Mouse (Mus musculus) skeletal muscle tissue, adult 2 months (tissue): ENCODE results near the gene Hoxc6.

Source experiments
- DNase-seq: peaks from one replicate; pipeline ENCODE4 v3.0.0-alpha.2; 2012; ENCODE audit warnings: low read depth, low spot score

Hoxc6 gene

DNA sequence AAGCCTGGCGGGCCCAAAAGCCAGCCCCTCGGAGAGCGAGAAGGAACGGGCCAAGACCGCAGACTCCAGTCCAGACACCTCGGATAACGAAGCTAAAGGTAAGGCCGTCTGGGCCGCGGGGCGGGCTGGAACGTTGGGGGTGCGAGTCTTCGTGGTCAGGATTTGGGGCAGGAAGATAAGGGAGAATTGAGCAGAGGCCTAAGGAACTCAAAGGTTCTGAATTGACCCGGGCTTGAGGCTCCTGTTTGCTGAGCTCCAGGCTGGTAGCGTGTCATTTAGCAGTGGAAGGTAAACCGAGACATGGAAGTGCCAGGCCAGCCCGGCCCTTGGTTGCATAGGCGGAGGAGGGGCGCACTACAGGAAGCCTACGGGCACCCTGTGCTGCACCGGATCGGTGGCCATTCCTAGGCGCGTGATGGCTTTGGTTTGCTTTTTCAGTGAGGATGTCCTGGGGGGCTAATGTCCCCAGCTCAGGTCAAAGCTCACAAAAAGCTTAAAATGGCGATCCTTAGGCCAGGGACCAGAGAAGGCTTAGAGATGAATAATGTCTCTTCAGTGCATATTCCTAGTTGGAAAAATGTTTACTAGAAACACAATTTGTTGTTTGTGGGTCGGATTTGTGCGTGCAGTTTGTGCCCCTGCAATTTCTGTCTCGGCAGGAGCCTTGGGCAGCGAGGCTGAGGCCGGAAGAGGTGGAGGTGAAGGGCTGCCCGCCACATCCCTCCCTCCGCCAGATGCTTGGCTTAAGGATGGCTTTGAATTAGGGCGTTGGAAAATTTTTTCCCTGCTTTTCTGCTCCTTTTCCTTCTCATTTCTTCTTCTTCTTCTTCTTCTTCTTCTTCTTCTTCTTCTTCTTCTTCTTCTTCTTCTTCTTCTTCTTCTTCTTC, 30.3 kb upstream of the Hoxc6 start:
- DNase-seq: no peak

DNA sequence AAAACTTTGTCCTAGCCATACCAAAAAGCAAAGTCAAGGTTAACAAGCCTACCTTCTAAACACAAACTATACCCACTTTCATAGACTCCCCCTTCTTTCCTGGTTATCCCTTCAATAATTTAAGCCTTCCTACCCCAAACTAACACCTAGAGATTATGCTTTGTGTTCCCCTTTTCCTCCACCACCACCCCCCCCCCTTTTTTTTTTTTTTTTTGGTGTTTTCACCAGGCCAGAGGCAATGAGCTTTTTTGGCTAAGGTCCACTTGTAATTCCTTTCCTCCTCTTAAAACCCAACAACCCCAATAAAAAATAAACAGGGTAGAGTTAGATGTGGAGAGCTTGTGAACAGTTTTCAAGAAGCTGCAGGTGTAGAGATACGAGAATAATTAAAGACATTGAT, 28.8 kb upstream of the Hoxc6 start:
- DNase-seq: no peak

- no peak for DNase-seq
Observed at GRCm38 (mm10) chr15:102970740-102971139, 27.3 kb upstream of the Hoxc6 start.

- DNase-seq: no peak
Observed at GRCm38 (mm10) chr15:102972254-102972653, 25.8 kb upstream of the Hoxc6 start.

DNA sequence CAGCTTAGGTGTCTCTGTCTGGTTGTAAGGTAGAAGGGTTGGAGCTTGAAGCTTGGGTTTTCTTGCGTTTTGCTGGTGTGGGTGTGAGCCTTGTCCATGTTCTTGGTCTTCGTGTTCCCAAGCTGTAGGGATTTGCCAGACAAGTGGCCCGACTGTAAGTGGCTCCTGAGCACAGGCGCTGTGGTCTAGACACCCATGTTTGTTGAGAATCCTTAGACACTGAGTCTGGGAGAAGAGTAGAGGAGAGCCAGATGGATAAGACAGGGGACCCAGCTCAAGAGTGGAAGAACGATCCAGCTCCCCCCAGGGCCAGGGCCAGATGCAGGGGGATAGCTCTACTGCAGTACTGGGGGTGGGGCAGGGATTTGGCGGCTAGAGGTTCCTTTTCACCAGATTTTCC, 25.3 kb upstream of the Hoxc6 start:
- DNase-seq: no peak

DNA sequence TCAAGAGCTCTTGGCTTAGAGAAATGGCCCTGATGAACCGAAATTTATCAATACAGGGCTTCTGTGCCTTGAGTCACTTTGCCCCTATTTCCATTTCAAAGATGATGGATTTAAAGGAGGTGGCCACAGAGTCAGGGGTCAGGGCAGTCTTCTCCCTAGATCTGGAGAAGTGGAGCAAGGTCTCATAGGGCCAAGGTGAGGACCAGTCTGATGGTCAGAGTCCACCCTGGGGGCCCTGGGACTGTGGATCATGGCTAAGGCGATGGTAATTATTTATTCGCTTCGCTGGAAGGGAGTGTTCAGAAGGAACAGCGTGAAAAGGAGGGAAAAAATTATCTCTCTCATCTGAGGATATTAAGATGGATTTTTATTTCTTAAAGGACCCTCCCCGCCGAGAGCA, 23.0 kb upstream of the Hoxc6 start:
- no peak for DNase-seq

GRCm38 (mm10) chr15:102975688-102976111, 22.4 kb upstream of the Hoxc6 start:
- DNase-seq: no peak

DNA sequence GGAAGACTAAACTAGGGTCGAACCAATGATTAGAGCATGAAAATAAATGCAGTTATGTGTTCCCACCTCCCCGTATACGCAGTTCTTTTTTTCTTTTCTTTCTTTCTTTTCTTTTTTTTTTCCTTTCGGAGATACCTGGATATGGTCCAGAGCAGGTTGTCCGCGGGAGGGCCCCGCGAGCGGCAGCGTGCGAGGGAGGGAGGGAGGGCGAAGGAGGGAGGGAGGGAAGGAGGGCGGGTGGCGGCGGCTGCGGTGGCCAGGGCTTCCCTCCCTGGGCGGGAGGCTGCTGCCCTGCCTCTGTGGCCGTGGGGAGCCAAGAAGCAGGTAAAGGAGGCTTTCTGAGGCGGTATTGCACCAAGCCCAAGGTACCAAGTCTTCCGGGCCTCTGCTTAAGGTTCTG, 21.9 kb upstream of the Hoxc6 start, which contains the start of gene Hoxc9:
Hoxc9 (plus strand) TSS at position 269 of the 400 bp plus-strand sequence.
- no peak for DNase-seq

- DNase-seq: no peak
Observed at GRCm38 (mm10) chr15:102976631-102977422, 21.2 kb upstream of the Hoxc6 start.

- no peak for DNase-seq
Observed at GRCm38 (mm10) chr15:102977423-102977974, 20.6 kb upstream of the Hoxc6 start.

GRCm38 (mm10) chr15:102978615-102979515, 19.2 kb upstream of the Hoxc6 start:
- no peak for DNase-seq

DNA sequence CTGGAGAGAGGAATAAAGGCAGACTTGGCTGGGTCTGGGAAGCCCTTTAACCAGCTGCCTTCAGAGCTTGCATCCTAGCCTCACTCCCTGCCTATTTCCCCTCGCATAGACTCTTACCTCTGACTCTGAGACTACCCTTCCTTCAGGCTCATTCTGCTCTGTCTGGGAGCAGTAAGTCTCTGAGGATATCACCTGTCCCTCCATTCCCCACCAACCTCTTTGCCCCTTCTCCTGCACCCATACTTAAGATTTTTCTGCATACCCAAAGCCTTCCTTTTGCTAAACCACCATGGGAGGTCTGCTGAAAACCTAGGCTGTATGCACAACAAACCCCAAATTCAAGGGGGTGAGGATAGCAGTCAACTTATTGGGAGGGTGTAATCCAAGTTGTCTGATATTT, 18.1 kb upstream of the Hoxc6 start:
- no peak for DNase-seq

- DNase-seq: no peak
Observed at GRCm38 (mm10) chr15:102980352-102980751, 17.7 kb upstream of the Hoxc6 start.

DNA sequence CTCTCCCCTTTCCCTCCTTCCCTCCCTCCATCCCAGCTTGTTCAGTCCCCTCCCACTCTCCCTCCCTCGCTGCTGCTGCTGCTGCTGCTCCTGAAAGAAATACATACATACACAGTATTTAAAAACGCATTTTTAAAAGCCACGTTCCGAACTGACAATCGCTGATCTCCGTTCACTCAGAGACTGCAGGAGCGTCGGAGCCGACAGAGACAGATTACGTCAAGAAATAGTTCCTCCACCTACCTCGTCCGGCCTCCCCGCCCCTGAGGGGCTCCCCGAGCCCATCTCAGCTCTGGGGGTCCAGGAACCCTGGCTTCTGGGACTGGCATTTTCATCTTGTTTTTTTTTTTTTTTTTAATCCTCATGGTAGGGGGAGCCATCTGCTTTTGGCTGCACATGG, 17.1 kb upstream of the Hoxc6 start:
- no peak for DNase-seq

DNA sequence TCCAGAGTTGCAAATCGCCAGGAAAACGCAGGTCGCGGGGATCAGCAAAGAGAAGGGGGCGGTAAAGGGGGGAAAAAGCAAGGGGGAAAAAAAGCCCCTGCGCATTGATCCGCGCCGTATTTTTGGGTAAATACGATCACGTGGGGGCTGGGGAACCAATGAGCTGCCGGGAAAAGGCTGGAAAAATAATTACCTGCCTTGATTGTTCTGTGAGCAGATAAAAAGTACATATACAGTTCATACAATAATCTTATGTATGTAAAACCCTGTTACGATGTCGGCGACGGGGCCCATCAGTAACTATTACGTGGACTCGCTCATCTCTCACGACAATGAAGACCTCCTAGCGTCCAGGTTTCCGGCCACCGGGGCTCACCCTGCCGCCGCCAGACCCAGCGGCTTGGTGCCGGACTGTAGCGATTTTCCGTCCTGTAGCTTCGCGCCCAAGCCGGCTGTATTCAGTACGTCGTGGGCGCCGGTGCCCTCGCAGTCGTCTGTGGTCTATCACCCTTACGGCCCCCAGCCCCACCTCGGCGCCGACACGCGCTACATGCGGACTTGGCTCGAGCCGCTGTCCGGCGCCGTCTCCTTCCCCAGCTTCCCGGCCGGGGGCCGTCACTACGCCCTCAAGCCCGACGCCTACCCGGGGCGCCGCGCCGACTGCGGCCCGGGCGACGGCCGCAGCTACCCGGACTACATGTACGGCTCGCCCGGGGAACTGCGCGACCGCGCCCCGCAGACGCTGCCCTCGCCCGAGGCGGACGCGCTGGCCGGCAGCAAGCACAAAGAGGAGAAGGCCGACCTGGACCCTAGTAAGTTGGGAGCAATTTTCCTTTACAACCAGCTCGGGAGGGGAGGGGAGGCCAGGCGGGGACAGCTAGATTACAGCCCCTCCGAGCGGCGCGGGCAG, 16.4 kb upstream of the Hoxc6 start:
- DNase-seq: no peak

GRCm38 (mm10) chr15:102983716-102984115, 14.3 kb upstream of the Hoxc6 start:
- no peak for DNase-seq

GRCm38 (mm10) chr15:102984521-102984920, 13.5 kb upstream of the Hoxc6 start:
- no peak for DNase-seq

GRCm38 (mm10) chr15:102984925-102985324, 13.1 kb upstream of the Hoxc6 start:
- DNase-seq: no peak

GRCm38 (mm10) chr15:102987124-102987833, 10.8 kb upstream of the Hoxc6 start:
- DNase-seq: peak; percentile 92

DNA sequence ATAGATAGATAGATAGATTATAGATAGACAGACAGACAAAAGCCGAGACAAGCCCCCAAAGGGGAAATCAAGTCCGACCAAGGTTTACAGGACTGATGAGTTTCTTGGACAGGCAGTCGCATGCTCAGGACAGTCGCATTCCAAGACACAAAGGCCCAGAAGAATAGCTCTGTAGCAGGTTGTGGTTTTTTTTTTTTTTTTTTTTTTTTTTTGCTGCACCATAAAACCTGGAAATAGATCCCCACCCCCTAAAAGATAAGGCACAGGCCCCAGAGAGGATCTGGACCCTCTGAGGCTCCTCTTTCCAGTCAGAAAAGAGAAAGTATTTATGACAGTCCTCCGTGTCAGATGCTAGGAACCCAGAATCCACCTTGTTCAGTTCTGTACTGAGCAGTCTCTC, 10.0 kb upstream of the Hoxc6 start:
- DNase-seq: no peak
